Mouse (Mus musculus) liver, embryonic 16.5 days (tissue): ENCODE measurements at regions not wholly inside any gene's neighbourhood (a gene's known extent, or its start where the extent isn't known, plus 50 kb on each side); places are given as distances from the start of the nearest gene placed in this dataset.

Experiments
- ATAC-seq: fragments of 200-750 bp; cut with Nextera tagmentation; 2 replicates; pipeline ENCODE4 v1.8.0; 2017; ENCODE audit warnings: low read depth, mild to moderate bottlenecking, moderate number of reproducible peaks, moderate library complexity
- H3K27ac ChIP-seq: fragments of 300-500 bp; sonication (generic); 2 replicates; pipeline ENCODE4 v1.5.1; 2014; ENCODE audit warnings: mild to moderate bottlenecking, low read length
- H3K27me3 ChIP-seq: fragments of 300-500 bp; sonication (generic); 2 replicates; pipeline ENCODE4 v1.6.1; 2014; ENCODE audit warnings: low read depth, low read length, mixed read lengths; ENCODE audit not compliant: control insufficient read depth, insufficient read depth
- H3K36me3 ChIP-seq: fragments of 300-500 bp; sonication (generic); 2 replicates; pipeline ENCODE4 v1.6.1; 2014; ENCODE audit warnings: mild to moderate bottlenecking; ENCODE audit not compliant: control insufficient read depth, insufficient read depth
- H3K4me1 ChIP-seq: fragments of 300-500 bp; sonication (generic); 2 replicates; pipeline ENCODE4 v1.6.1; 2014; ENCODE audit warnings: low read depth, low read length, mixed read lengths; ENCODE audit not compliant: control insufficient read depth
- H3K4me2 ChIP-seq: fragments of 300-500 bp; sonication (generic); 2 replicates; pipeline ENCODE4 v1.6.1; 2014; ENCODE audit warnings: low read depth, low read length, mixed read lengths
- H3K4me3 ChIP-seq: fragments of 300-500 bp; sonication (generic); 2 replicates; pipeline ENCODE4 v1.5.1; 2014; ENCODE audit warnings: low read depth, mild to moderate bottlenecking, low read length
- H3K9ac ChIP-seq: fragments of 300-500 bp; sonication (generic); 2 replicates; pipeline ENCODE4 v1.6.1; 2014; ENCODE audit warnings: low read depth, low read length
- H3K9me3 ChIP-seq: fragments of 300-500 bp; sonication (generic); replicated peaks from 2 replicates; pipeline ENCODE4 v1.6.1; 2016; ENCODE audit warnings: low read length; ENCODE audit not compliant: control insufficient read depth
- WGBS: fragments of 180-500 bp; shearing (Covaris S2); extraction: QIAGEN DNeasy Blood & Tissue Kit; methylation state at CpG from one replicate; pipeline ENCODE4 v1.1.7; 2014; ENCODE audit not compliant: insufficient replicate concordance; 5-methylcytosine and 5-hydroxymethylcytosine counted together

- H3K27ac ChIP-seq = no peak overlapping the region
- no peak overlapping the region for H3K9ac ChIP-seq
- H3K36me3 ChIP-seq = no peaks in the 10 kb centered on the region
- no peak overlapping the region for H3K4me2 ChIP-seq
- no peak for ATAC-seq
- no peaks in the 10 kb centered on the region for H3K9me3 ChIP-seq
- H3K27me3 ChIP-seq = no peaks in the 10 kb centered on the region
- H3K4me3 ChIP-seq = no peak overlapping the region
- no peaks in the 10 kb centered on the region for H3K4me1 ChIP-seq
- 48% methylated on average over 3 of the region's 3 CpGs for WGBS
These were observed 125.9 kb upstream of the 1700012A03Rik start for GRCm38 (mm10) chr6:31923951-31924668.

- Histone ChIP-seq H3K36me3 (no peaks in the 10 kb centered on the region), H3K27ac (no peak overlapping the region), H3K9ac (no peak overlapping the region), H3K9me3 (no peaks in the 10 kb centered on the region), H3K4me3 (no peak overlapping the region), H3K4me1 (no peaks in the 10 kb centered on the region), H3K27me3 (no peaks in the 10 kb centered on the region), H3K4me2 (no peak overlapping the region)
- no peak for ATAC-seq
- 57% methylated on average over 9 of the region's 9 CpGs for WGBS
These were observed 128.4 kb upstream of the 1700012A03Rik start for GRCm38 (mm10) chr6:31921561-31922152.

- H3K4me1 ChIP-seq = no peaks in the 10 kb centered on the region
These were observed 132.5 kb upstream of the 1700012A03Rik start for GRCm38 (mm10) chr6:31917411-31918131.

GRCm38 (mm10) chr6:31901791-31902190, 148.3 kb upstream of the 1700012A03Rik start:
- Histone ChIP-seq H3K4me3 (no peak overlapping the region), H3K27me3 (no peaks in the 10 kb centered on the region), H3K4me2 (no peak overlapping the region), H3K4me1 (no peaks in the 10 kb centered on the region), H3K9ac (no peak overlapping the region), H3K27ac (no peak overlapping the region), H3K9me3 (no peaks in the 10 kb centered on the region), H3K36me3 (no peaks in the 10 kb centered on the region)
- 54% methylated on average over 2 of the region's 2 CpGs for WGBS
- no peak for ATAC-seq

More at GRCm38 (mm10) chr6:31917411-31918131, 132.5 kb upstream of the 1700012A03Rik start:
- Histone ChIP-seq H3K9me3 (no peaks in the 10 kb centered on the region), H3K9ac (no peak overlapping the region), H3K36me3 (no peaks in the 10 kb centered on the region), H3K27ac (no peak overlapping the region), H3K4me3 (no peak overlapping the region), H3K4me2 (no peak overlapping the region), H3K27me3 (no peaks in the 10 kb centered on the region)
- no peak for ATAC-seq
- WGBS = 68% methylated on average over 13 of the region's 13 CpGs

- no peaks in the 10 kb centered on the region for H3K27me3 ChIP-seq
- no peaks in the 10 kb centered on the region for H3K36me3 ChIP-seq
- WGBS = 54% methylated on average over 3 of the region's 3 CpGs
- H3K9ac ChIP-seq = no peak overlapping the region
- no peak for ATAC-seq
- no peak overlapping the region for H3K27ac ChIP-seq
- no peaks in the 10 kb centered on the region for H3K4me1 ChIP-seq
- H3K4me3 ChIP-seq = no peak overlapping the region
- no peaks in the 10 kb centered on the region for H3K9me3 ChIP-seq
- H3K4me2 ChIP-seq = no peak overlapping the region
These were observed 151.0 kb upstream of the 1700012A03Rik start for GRCm38 (mm10) chr6:31899055-31899454.

DNA sequence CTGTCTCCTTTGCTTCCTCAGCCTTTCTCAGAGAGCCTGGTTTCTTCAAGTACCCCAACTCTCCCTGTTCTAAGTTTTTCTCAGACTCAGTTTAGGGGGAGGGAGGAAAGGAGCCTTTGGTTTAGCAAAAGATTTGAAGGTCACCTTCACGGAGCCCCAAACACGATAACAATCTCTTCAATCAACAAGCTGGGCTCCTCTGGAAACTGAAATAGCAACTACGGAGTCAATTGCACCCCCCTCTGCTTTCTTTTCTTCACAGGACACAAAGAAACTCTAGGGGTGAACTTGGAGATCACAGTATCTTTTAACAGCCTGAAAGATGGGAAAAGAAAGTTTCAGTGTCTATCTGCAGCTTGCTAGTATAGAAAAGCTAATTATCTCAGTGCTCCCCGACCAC, 151.4 kb upstream of the 1700012A03Rik start:
- H3K4me1 ChIP-seq = no peaks in the 10 kb centered on the region
- WGBS = 38% methylated on average over 4 of the region's 4 CpGs
- no peak for ATAC-seq
- no peak overlapping the region for H3K4me3 ChIP-seq
- no peaks in the 10 kb centered on the region for H3K27me3 ChIP-seq
- no peaks in the 10 kb centered on the region for H3K9me3 ChIP-seq
- no peaks in the 10 kb centered on the region for H3K36me3 ChIP-seq
- H3K27ac ChIP-seq = no peak overlapping the region
- H3K9ac ChIP-seq = no peak overlapping the region
- no peak overlapping the region for H3K4me2 ChIP-seq

DNA sequence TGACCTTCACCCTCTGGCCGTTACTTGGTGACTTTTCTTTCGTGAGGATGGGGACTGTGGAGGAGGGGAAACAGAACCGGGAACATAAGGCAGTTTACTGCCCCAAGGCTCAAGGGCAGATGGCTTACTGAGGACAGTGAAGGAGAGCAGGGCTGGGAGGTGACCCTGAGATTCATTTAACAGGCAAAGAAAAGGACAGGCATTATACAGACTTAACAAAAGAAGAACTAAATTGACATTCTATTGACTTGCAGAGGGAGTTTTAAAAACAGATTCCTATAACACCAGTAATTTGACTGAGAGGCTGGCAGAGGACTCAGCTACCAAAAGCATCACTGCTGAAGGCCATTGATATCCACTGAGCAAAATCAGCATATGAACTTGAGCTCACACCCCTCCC, 153.0 kb upstream of the 1700012A03Rik start:
- Histone ChIP-seq H3K27me3 (no peaks in the 10 kb centered on the region), H3K36me3 (no peaks in the 10 kb centered on the region), H3K4me1 (no peaks in the 10 kb centered on the region), H3K4me2 (no peak overlapping the region), H3K4me3 (no peak overlapping the region), H3K9me3 (no peaks in the 10 kb centered on the region), H3K27ac (no peak overlapping the region), H3K9ac (no peak overlapping the region)
- 71% methylated on average over 3 of the region's 3 CpGs for WGBS
- ATAC-seq = no peak

- Histone ChIP-seq H3K36me3 (no peaks in the 10 kb centered on the region), H3K9me3 (no peaks in the 10 kb centered on the region), H3K27ac (no peak overlapping the region), H3K27me3 (no peaks in the 10 kb centered on the region), H3K4me3 (no peak overlapping the region), H3K4me1 (no peaks in the 10 kb centered on the region), H3K9ac (no peak overlapping the region), H3K4me2 (no peak overlapping the region)
- WGBS = 44% methylated on average over 3 of the region's 3 CpGs
- no peak for ATAC-seq
These were observed 154.2 kb upstream of the 1700012A03Rik start for GRCm38 (mm10) chr6:31895835-31896234.

- WGBS = 9% methylated on average over 4 of the region's 4 CpGs
- Histone ChIP-seq H3K36me3 (no peaks in the 10 kb centered on the region), H3K9me3 (no peaks in the 10 kb centered on the region), H3K4me1 (no peaks in the 10 kb centered on the region), H3K9ac (no peak overlapping the region), H3K4me3 (no peak overlapping the region), H3K27ac (no peak overlapping the region), H3K27me3 (no peaks in the 10 kb centered on the region), H3K4me2 (no peak overlapping the region)
- no peak for ATAC-seq
These were observed 163.1 kb upstream of the 1700012A03Rik start for GRCm38 (mm10) chr6:31886931-31887330.
